Mouse (Mus musculus) heart, adult 2 months (tissue): ENCODE measurements around the gene Grin2c.

ENCODE experiments used
- CTCF ChIP-seq: fragments of 200-600 bp; IDR thresholded peaks from 2 replicates; pipeline ENCODE4 v1.8.1; 2022; ENCODE audit warnings: antibody characterized with exemption, mild to moderate bottlenecking, moderate library complexity
- EP300 ChIP-seq: fragments of 200-500 bp; IDR thresholded peaks from 2 replicates; pipeline ENCODE4 v1.6.1; 2011; ENCODE audit warnings: low read depth, low read length, control low read depth; ENCODE audit not compliant: insufficient read depth
- POLR2A ChIP-seq: fragments of 200-500 bp; IDR thresholded peaks from 2 replicates; pipeline ENCODE4 v1.6.1; 2011; ENCODE audit warnings: mild to moderate bottlenecking, low read depth, low read length, control low read depth; ENCODE audit not compliant: insufficient read depth

GRCm38 (mm10) chr11:115222570-115222969 lies 44.5 kb downstream of the Grin2c start:
- TF ChIP-seq CTCF (0 out of 2 replicates have a peak, but pooled peaks have one; percentile 2), EP300 (0 out of 2 replicates have a peak, but pooled peaks have one; percentile 38), POLR2A (no peak)
